Mouse (Mus musculus): ENCODE data around the gene Atp6v0a1. TPM values are rescaled to one million over a fixed set of nuclear protein-coding genes. Genes with fewer than 3 reads are reported as not detected.

The Atp6v0a1 gene
- polyA plus RNA-seq, 1 experiment from 2014 or later = 62.1 TPM

GRCm38 (mm10) chr11:101033856-101034500, 24.7 kb downstream of the Atp6v0a1 start:
- H3K27ac ChIP-seq (ENCODE audit: low read depth, low read length) = no peak overlapping the region
- no peaks in the 10 kb centered on the region for H3K27me3 ChIP-seq (replicated peaks; ENCODE audit: control insufficient read depth, insufficient read depth, low read length)
- 0 out of 2 replicates have a peak, but pooled peaks cover 7% of the 10 kb centered on the region for H3K4me1 ChIP-seq (replicated peaks; ENCODE audit: control insufficient read depth, insufficient read depth, low read length)
- no peak overlapping the region for H3K4me2 ChIP-seq (replicated peaks; ENCODE audit: low read depth)
- 96% methylated on average over 17 of the region's 17 CpGs for WGBS
- no peak for ATAC-seq
- no peaks in the 10 kb centered on the region for H3K9me3 ChIP-seq (ENCODE audit: control insufficient read depth)
- H3K36me3 ChIP-seq (ENCODE audit: control insufficient read depth, insufficient read depth) = peaks cover 63% of the 10 kb centered on the region
- no peak overlapping the region for H3K9ac ChIP-seq (ENCODE audit: low read depth, low read length)
- H3K4me3 ChIP-seq (ENCODE audit: low read depth, low read length) = no peak overlapping the region
- no peak for TF ChIP-seq CTCF (IDR thresholded peaks at IDR 0.05; ENCODE audit: low read depth)

GRCm38 (mm10) chr11:101034614-101035327, 25.5 kb downstream of the Atp6v0a1 start:
- Histone ChIP-seq H3K36me3 (ENCODE audit: control insufficient read depth, insufficient read depth) (peaks cover 67% of the 10 kb centered on the region), H3K27me3 (replicated peaks; ENCODE audit: control insufficient read depth, insufficient read depth, low read length) (no peaks in the 10 kb centered on the region), H3K27ac (ENCODE audit: low read depth, low read length) (no peak overlapping the region), H3K4me3 (ENCODE audit: low read depth, low read length) (no peak overlapping the region), H3K9me3 (ENCODE audit: control insufficient read depth) (no peaks in the 10 kb centered on the region), H3K4me1 (replicated peaks; ENCODE audit: control insufficient read depth, insufficient read depth, low read length) (0 out of 2 replicates have a peak, but pooled peaks cover 7% of the 10 kb centered on the region), H3K9ac (ENCODE audit: low read depth, low read length) (no peak overlapping the region), H3K4me2 (replicated peaks; ENCODE audit: low read depth) (no peak overlapping the region)
- no peak for TF ChIP-seq CTCF (IDR thresholded peaks at IDR 0.05; ENCODE audit: low read depth)
- no peak for ATAC-seq
- WGBS = 90% methylated on average over 8 of the region's 8 CpGs

- no peak overlapping the region for H3K4me2 ChIP-seq (replicated peaks; ENCODE audit: low read depth)
- no peaks in the 10 kb centered on the region for H3K9me3 ChIP-seq (ENCODE audit: control insufficient read depth)
- no peak overlapping the region for H3K27ac ChIP-seq (ENCODE audit: low read depth, low read length)
- 61% methylated on average over 4 of the region's 4 CpGs for WGBS
- no peak overlapping the region for H3K4me3 ChIP-seq (ENCODE audit: low read depth, low read length)
- H3K9ac ChIP-seq (ENCODE audit: low read depth, low read length) = no peak overlapping the region
- no peaks in the 10 kb centered on the region for H3K27me3 ChIP-seq (replicated peaks; ENCODE audit: control insufficient read depth, insufficient read depth, low read length)
- no peak for ATAC-seq
- H3K4me1 ChIP-seq (replicated peaks; ENCODE audit: control insufficient read depth, insufficient read depth, low read length) = 0 out of 2 replicates have a peak, but pooled peaks cover 4% of the 10 kb centered on the region
- no peak for TF ChIP-seq CTCF (IDR thresholded peaks at IDR 0.05; ENCODE audit: low read depth)
- H3K36me3 ChIP-seq (ENCODE audit: control insufficient read depth, insufficient read depth) = peaks cover 72% of the 10 kb centered on the region
Observed at GRCm38 (mm10) chr11:101035328-101035695, 26.1 kb downstream of the Atp6v0a1 start.

- WGBS = 85% methylated on average over 10 of the region's 10 CpGs
- ATAC-seq = no peak
- TF ChIP-seq CTCF (IDR thresholded peaks at IDR 0.05; ENCODE audit: low read depth) = no peak
- no peak overlapping the region for H3K9ac ChIP-seq (ENCODE audit: low read depth, low read length)
- H3K27ac ChIP-seq (ENCODE audit: low read depth, low read length) = no peak overlapping the region
- H3K4me2 ChIP-seq (replicated peaks; ENCODE audit: low read depth) = no peak overlapping the region
- H3K36me3 ChIP-seq (ENCODE audit: control insufficient read depth, insufficient read depth) = peaks cover 72% of the 10 kb centered on the region
- H3K27me3 ChIP-seq (replicated peaks; ENCODE audit: control insufficient read depth, insufficient read depth, low read length) = no peaks in the 10 kb centered on the region
- no peak overlapping the region for H3K4me3 ChIP-seq (ENCODE audit: low read depth, low read length)
- H3K4me1 ChIP-seq (replicated peaks; ENCODE audit: control insufficient read depth, insufficient read depth, low read length) = no peaks in the 10 kb centered on the region
- H3K9me3 ChIP-seq (ENCODE audit: control insufficient read depth) = no peaks in the 10 kb centered on the region
Observed at GRCm38 (mm10) chr11:101037795-101038194, 28.5 kb downstream of the Atp6v0a1 start.

- Histone ChIP-seq H3K4me2 (replicated peaks; ENCODE audit: low read depth) (no peak overlapping the region), H3K9ac (ENCODE audit: low read depth, low read length) (no peak overlapping the region), H3K36me3 (ENCODE audit: control insufficient read depth, insufficient read depth) (peaks cover 68% of the 10 kb centered on the region), H3K27ac (ENCODE audit: low read depth, low read length) (no peak overlapping the region), H3K4me3 (ENCODE audit: low read depth, low read length) (no peak overlapping the region), H3K27me3 (replicated peaks; ENCODE audit: control insufficient read depth, insufficient read depth, low read length) (no peaks in the 10 kb centered on the region), H3K9me3 (ENCODE audit: control insufficient read depth) (no peaks in the 10 kb centered on the region), H3K4me1 (replicated peaks; ENCODE audit: control insufficient read depth, insufficient read depth, low read length) (no peaks in the 10 kb centered on the region)
- ATAC-seq = no peak
- 92% methylated on average over 4 of the region's 4 CpGs for WGBS
- no peak for TF ChIP-seq CTCF (IDR thresholded peaks at IDR 0.05; ENCODE audit: low read depth)
Observed at GRCm38 (mm10) chr11:101045826-101046225, 36.6 kb downstream of the Atp6v0a1 start.

- ATAC-seq = no peak
- no peak overlapping the region for H3K4me2 ChIP-seq (replicated peaks; ENCODE audit: low read depth)
- TF ChIP-seq CTCF (IDR thresholded peaks at IDR 0.05; ENCODE audit: low read depth) = no peak
- WGBS = 63% methylated on average over 9 of the region's 9 CpGs
- no peak overlapping the region for H3K9ac ChIP-seq (ENCODE audit: low read depth, low read length)
- H3K9me3 ChIP-seq (ENCODE audit: control insufficient read depth) = no peaks in the 10 kb centered on the region
- H3K36me3 ChIP-seq (ENCODE audit: control insufficient read depth, insufficient read depth) = peaks cover 68% of the 10 kb centered on the region
- H3K4me1 ChIP-seq (replicated peaks; ENCODE audit: control insufficient read depth, insufficient read depth, low read length) = no peaks in the 10 kb centered on the region
- no peak overlapping the region for H3K4me3 ChIP-seq (ENCODE audit: low read depth, low read length)
- H3K27me3 ChIP-seq (replicated peaks; ENCODE audit: control insufficient read depth, insufficient read depth, low read length) = no peaks in the 10 kb centered on the region
- no peak overlapping the region for H3K27ac ChIP-seq (ENCODE audit: low read depth, low read length)
Observed at GRCm38 (mm10) chr11:101046440-101046839, 37.2 kb downstream of the Atp6v0a1 start.

Data from intestine, postnatal 0 days (tissue).